Mouse (Mus musculus): ENCODE results near the gene Ptgir. TPM values are rescaled to one million over a fixed set of nuclear protein-coding genes. Genes with fewer than 3 reads are reported as not detected.
A peak's percentile ranks its signal among the peaks of the same experiment; 100 is the strongest.

Ptgir gene
- polyA plus RNA-seq, 1 experiment: 0.04 TPM

DNA sequence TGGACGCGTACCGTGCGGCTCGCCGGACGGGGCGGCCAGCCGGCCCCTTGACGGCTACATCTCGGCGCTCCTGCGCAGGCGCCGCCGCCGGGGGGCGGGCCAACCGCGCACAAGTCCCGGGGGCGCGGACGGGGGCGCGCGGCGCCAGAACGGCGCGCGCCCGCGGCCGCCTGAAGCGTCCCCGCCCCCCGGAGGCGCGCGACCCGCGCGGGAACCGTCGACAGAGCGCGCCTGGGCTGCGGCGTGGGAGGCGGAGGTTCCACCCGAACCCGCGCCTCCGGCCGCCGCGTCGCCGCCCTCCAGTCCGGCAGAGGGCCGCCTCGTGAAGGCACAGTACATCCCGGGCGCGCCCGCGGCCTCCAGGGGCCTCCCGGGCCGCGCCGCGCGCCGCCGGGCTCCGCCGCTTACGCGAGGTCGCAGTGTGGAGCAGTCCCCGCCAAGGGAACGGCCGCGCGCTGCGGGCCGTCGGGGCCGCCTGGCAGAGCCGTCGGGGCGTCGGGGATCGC lies 21.0 kb upstream of the Ptgir start:
- Histone ChIP-seq H3K4me3 (replicated peaks) (no peak overlapping the region), H3K4me1 (ENCODE audit: control insufficient read depth) (0 out of 2 replicates have a peak, but pooled peaks cover 2% of the 10 kb centered on the region), H3K27me3 (ENCODE audit: control insufficient read depth) (peaks cover 82% of the 10 kb centered on the region), H3K9me3 (ENCODE audit: control insufficient read depth, low read length) (peaks cover 26% of the 10 kb centered on the region), H3K36me3 (ENCODE audit: control insufficient read depth) (no peaks in the 10 kb centered on the region; the same call in 1 of the 2 replicates)
- TF ChIP-seq GATA1 (IDR thresholded peaks at IDR 0.05; ENCODE audit: low read length): no peak
- no peak for TF ChIP-seq TAL1 (IDR thresholded peaks at IDR 0.05; ENCODE audit: low read length)

DNA sequence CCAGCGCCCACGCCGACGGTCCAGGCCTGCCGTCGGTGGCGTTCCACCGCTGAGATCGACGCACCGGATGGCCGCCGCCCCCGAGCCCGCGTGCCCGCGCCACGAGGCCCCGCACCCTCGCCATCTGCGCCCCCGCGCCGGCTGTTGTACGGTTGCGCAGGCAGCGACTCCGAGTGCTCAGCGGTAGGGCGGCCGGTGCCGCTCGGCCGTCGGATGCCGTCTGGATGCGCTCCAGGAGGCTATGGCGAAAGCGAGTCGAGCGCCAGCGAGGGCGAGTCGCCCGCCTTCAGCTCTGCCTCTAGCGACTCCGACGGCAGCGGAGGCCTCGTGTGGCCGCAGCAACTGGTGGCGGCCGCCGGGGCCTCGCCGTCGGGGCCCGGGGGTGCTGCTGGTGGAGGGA lies 20.4 kb upstream of the Ptgir start:
- Histone ChIP-seq H3K4me1 (ENCODE audit: control insufficient read depth) (peaks cover 2% of the 10 kb centered on the region; the same call in 1 of the 2 replicates), H3K27me3 (ENCODE audit: control insufficient read depth) (peaks cover 83% of the 10 kb centered on the region), H3K4me3 (replicated peaks) (no peak overlapping the region), H3K9me3 (ENCODE audit: control insufficient read depth, low read length) (peaks cover 26% of the 10 kb centered on the region), H3K36me3 (ENCODE audit: control insufficient read depth) (no peaks in the 10 kb centered on the region; the same call in 1 of the 2 replicates)
- TF ChIP-seq GATA1 (IDR thresholded peaks at IDR 0.05; ENCODE audit: low read length): no peak
- no peak for TF ChIP-seq TAL1 (IDR thresholded peaks at IDR 0.05; ENCODE audit: low read length)

- Histone ChIP-seq H3K36me3 (ENCODE audit: control insufficient read depth) (no peaks in the 10 kb centered on the region; the same call in 1 of the 2 replicates), H3K4me3 (replicated peaks) (no peak overlapping the region), H3K27me3 (ENCODE audit: control insufficient read depth) (peaks cover 97% of the 10 kb centered on the region), H3K9me3 (ENCODE audit: control insufficient read depth, low read length) (peaks cover 13% of the 10 kb centered on the region), H3K4me1 (ENCODE audit: control insufficient read depth) (peaks cover 24% of the 10 kb centered on the region)
- no peak for TF ChIP-seq GATA1 (IDR thresholded peaks at IDR 0.05; ENCODE audit: low read length)
- no peak for TF ChIP-seq TAL1 (IDR thresholded peaks at IDR 0.05; ENCODE audit: low read length)
These were observed 15.8 kb upstream of the Ptgir start for GRCm38 (mm10) chr7:16890536-16890935.

DNA sequence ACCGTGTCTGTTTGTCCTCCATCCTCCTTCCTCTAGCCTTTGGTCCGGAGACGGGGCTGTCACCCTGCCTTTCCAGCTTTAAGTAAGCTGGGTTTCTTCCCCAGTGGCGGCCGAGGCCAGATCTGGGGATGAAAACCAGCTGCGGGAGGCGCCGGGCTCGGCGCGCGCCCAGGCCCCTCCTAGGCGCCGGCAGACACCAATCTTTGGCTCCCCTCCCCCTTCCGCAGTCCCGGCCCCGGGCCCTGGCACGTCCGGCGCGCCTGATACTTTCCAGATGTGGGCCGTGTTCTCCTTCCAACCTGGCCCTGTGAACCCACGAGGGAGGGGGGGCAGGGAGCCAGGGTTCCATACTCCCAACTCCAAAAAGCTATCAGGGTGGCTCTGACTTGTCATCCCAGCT lies 15.3 kb upstream of the Ptgir start:
- TF ChIP-seq TAL1 (IDR thresholded peaks at IDR 0.05; ENCODE audit: low read length) (no peak), GATA1 (IDR thresholded peaks at IDR 0.05; ENCODE audit: low read length) (no peak)
- Histone ChIP-seq H3K4me1 (ENCODE audit: control insufficient read depth) (peaks cover 24% of the 10 kb centered on the region), H3K9me3 (ENCODE audit: control insufficient read depth, low read length) (peaks cover 9% of the 10 kb centered on the region), H3K36me3 (ENCODE audit: control insufficient read depth) (no peaks in the 10 kb centered on the region; the same call in 1 of the 2 replicates), H3K27me3 (ENCODE audit: control insufficient read depth) (peaks cover 94% of the 10 kb centered on the region), H3K4me3 (replicated peaks) (no peak overlapping the region)

- Histone ChIP-seq H3K4me1 (ENCODE audit: control insufficient read depth) (peaks cover 24% of the 10 kb centered on the region), H3K9me3 (ENCODE audit: control insufficient read depth, low read length) (peaks cover under 1% of the 10 kb centered on the region), H3K4me3 (replicated peaks) (peak within 1 kb of the TSS; percentile 38), H3K36me3 (ENCODE audit: control insufficient read depth) (no peaks in the 10 kb centered on the region), H3K27me3 (ENCODE audit: control insufficient read depth) (peaks cover 86% of the 10 kb centered on the region)
- TF ChIP-seq GATA1 (IDR thresholded peaks at IDR 0.05; ENCODE audit: low read length): no peak
- TF ChIP-seq TAL1 (IDR thresholded peaks at IDR 0.05; ENCODE audit: low read length): no peak
These were observed 14.5 kb upstream of the Ptgir start, which contains the start of gene Gng8 for GRCm38 (mm10) chr7:16891641-16892351. TSS of gene Gng8 (plus strand) at chr7:16891786.

- Histone ChIP-seq H3K36me3 (ENCODE audit: control insufficient read depth) (no peaks in the 10 kb centered on the region), H3K4me1 (ENCODE audit: control insufficient read depth) (peaks cover 24% of the 10 kb centered on the region), H3K4me3 (replicated peaks) (peak overlapping the region; percentile 38), H3K9me3 (ENCODE audit: control insufficient read depth, low read length) (no peaks in the 10 kb centered on the region), H3K27me3 (ENCODE audit: control insufficient read depth) (peaks cover 80% of the 10 kb centered on the region)
- no peak for TF ChIP-seq GATA1 (IDR thresholded peaks at IDR 0.05; ENCODE audit: low read length)
- no peak for TF ChIP-seq TAL1 (IDR thresholded peaks at IDR 0.05; ENCODE audit: low read length)
These were observed 13.9 kb upstream of the Ptgir start for GRCm38 (mm10) chr7:16892352-16892730.

GRCm38 (mm10) chr7:16893612-16894011 lies 12.7 kb upstream of the Ptgir start:
- peaks cover 24% of the 10 kb centered on the region for H3K4me1 ChIP-seq (ENCODE audit: control insufficient read depth)
- no peaks in the 10 kb centered on the region for H3K9me3 ChIP-seq (ENCODE audit: control insufficient read depth, low read length)
- TF ChIP-seq GATA1 (IDR thresholded peaks at IDR 0.05; ENCODE audit: low read length): no peak
- TF ChIP-seq TAL1 (IDR thresholded peaks at IDR 0.05; ENCODE audit: low read length): no peak
- no peak overlapping the region for H3K4me3 ChIP-seq (replicated peaks)
- H3K27me3 ChIP-seq (ENCODE audit: control insufficient read depth): peaks cover 68% of the 10 kb centered on the region
- no peaks in the 10 kb centered on the region for H3K36me3 ChIP-seq (ENCODE audit: control insufficient read depth)

DNA sequence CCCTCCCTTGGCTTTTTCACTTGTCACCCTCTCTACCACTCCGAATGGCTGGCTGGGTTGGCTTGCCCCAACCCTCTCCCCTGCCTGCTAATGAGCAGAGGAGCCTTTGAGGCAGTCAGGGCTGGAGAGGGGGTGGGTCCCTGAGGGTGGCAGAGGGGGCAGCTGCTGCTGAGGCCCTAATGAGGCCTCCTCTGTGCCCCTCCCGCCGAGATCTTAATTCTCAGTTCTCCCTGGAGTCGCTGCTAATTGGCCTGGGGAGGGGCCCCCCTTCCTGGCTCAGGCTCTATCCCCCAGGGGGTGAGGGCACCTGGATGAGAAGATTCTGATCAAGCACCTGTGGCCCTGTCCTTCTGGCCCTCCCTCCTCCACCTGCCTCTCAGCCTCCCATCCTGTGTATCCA lies 12.0 kb upstream of the Ptgir start:
- no peak for TF ChIP-seq GATA1 (IDR thresholded peaks at IDR 0.05; ENCODE audit: low read length)
- TF ChIP-seq TAL1 (IDR thresholded peaks at IDR 0.05; ENCODE audit: low read length): no peak
- Histone ChIP-seq H3K4me1 (ENCODE audit: control insufficient read depth) (peaks cover 24% of the 10 kb centered on the region), H3K4me3 (replicated peaks) (no peak overlapping the region), H3K27me3 (ENCODE audit: control insufficient read depth) (peaks cover 65% of the 10 kb centered on the region), H3K9me3 (ENCODE audit: control insufficient read depth, low read length) (no peaks in the 10 kb centered on the region), H3K36me3 (ENCODE audit: control insufficient read depth) (no peaks in the 10 kb centered on the region)

DNA sequence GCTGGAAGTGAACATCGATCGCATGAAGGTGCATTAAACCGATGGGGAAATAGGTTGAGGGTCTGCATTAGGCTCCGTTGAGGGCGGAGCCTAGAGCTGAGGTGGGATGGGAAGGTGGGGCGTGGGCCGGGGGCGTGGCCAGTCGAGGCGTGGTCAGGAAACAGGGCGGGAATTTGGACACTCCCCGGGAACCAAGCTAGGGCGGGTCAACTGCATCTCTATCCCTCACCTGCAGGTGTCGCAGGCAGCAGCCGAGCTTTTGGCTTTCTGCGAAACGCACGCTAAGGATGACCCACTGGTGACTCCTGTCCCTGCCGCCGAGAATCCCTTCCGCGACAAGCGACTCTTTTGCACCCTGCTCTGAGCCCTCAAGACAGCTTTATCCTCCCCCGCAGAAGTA lies 11.3 kb upstream of the Ptgir start:
- Histone ChIP-seq H3K36me3 (ENCODE audit: control insufficient read depth) (no peaks in the 10 kb centered on the region), H3K4me1 (ENCODE audit: control insufficient read depth) (peaks cover 24% of the 10 kb centered on the region), H3K9me3 (ENCODE audit: control insufficient read depth, low read length) (no peaks in the 10 kb centered on the region), H3K4me3 (replicated peaks) (no peak overlapping the region), H3K27me3 (ENCODE audit: control insufficient read depth) (peaks cover 64% of the 10 kb centered on the region)
- no peak for TF ChIP-seq TAL1 (IDR thresholded peaks at IDR 0.05; ENCODE audit: low read length)
- no peak for TF ChIP-seq GATA1 (IDR thresholded peaks at IDR 0.05; ENCODE audit: low read length)
